Mouse (Mus musculus) heart, postnatal 0 days (tissue): ENCODE measurements around the gene Slitrk6.

Source experiments
- CTCF ChIP-seq: IDR thresholded peaks from 2 replicates; pipeline ENCODE4 v1.5.1; 2016; ENCODE audit warnings: antibody characterized with exemption, control low read depth, low read depth
- EP300 ChIP-seq: IDR thresholded peaks from 2 replicates; pipeline ENCODE4 v1.6.1; 2016; ENCODE audit warnings: antibody characterized with exemption, low read depth

- TF ChIP-seq CTCF (no peak), EP300 (no peak)
Measured at GRCm38 (mm10) chr14:110760909-110761308, 6.0 kb upstream of the Slitrk6 start.
